Mouse (Mus musculus) forebrain, embryonic 11.5 days (tissue): ENCODE results near the gene Brsk1. TPM values are rescaled to one million over a fixed set of nuclear protein-coding genes. Genes with fewer than 3 reads are reported as not detected.

Experiments
- ATAC-seq: fragments of 200-750 bp; cut with Nextera tagmentation; replicated peaks from 2 replicates; pipeline ENCODE4 v1.8.0; 2017; ENCODE audit warnings: moderate TSS enrichment; ENCODE audit not compliant: low FRiP score
- DNase-seq: peaks from one replicate; pipeline ENCODE4 v3.0.0-alpha.2; 2017; ENCODE audit warnings: low spot score
- H3K27ac ChIP-seq: fragments of 300-500 bp; sonication (generic); 2 replicates; pipeline ENCODE4 v1.5.1; 2014; ENCODE audit warnings: low read depth, low read length
- H3K27me3 ChIP-seq: fragments of 300-500 bp; sonication (generic); 2 replicates; pipeline ENCODE4 v1.6.1; 2014; ENCODE audit warnings: mild to moderate bottlenecking, low read length, mixed read lengths; ENCODE audit not compliant: control insufficient read depth, insufficient read depth
- H3K36me3 ChIP-seq: fragments of 300-500 bp; sonication (generic); 2 replicates; pipeline ENCODE4 v1.6.1; 2014; ENCODE audit warnings: mild to moderate bottlenecking, low read length, moderate library complexity, mixed read lengths; ENCODE audit not compliant: control insufficient read depth, insufficient read depth
- H3K4me1 ChIP-seq: fragments of 300-500 bp; sonication (generic); replicated peaks from 2 replicates; pipeline ENCODE4 v1.6.1; 2014; ENCODE audit warnings: low read length, mixed read lengths; ENCODE audit not compliant: control insufficient read depth, insufficient read depth
- H3K4me2 ChIP-seq: fragments of 300-500 bp; sonication (generic); 2 replicates; pipeline ENCODE4 v1.6.1; 2014; ENCODE audit warnings: low read depth, mild to moderate bottlenecking, low read length, moderate library complexity, mixed read lengths; ENCODE audit not compliant: severe bottlenecking
- H3K4me3 ChIP-seq: fragments of 300-500 bp; sonication (generic); 2 replicates; pipeline ENCODE4 v1.5.1; 2014; ENCODE audit warnings: low read depth, low read length
- H3K9ac ChIP-seq: fragments of 300-500 bp; sonication (generic); 2 replicates; pipeline ENCODE4 v1.6.1; 2014; ENCODE audit warnings: low read length
- H3K9me3 ChIP-seq: fragments of 300-500 bp; sonication (generic); 2 replicates; pipeline ENCODE4 v1.6.1; 2016; ENCODE audit warnings: low read length, mixed read lengths; ENCODE audit not compliant: control insufficient read depth
- WGBS: fragments of 180-500 bp; shearing (Covaris S2); extraction: QIAGEN DNeasy Blood & Tissue Kit; methylation state at CpG from one replicate; pipeline ENCODE4 v1.1.7; 2014; 5-methylcytosine and 5-hydroxymethylcytosine counted together
- polyA plus RNA-seq: library from polyadenylated mRNA; unstranded; fragments of >200 nt; fragmentation: Nextera tagmentation; extraction: Ambion mirVana; gene quantifications from 2 replicates; pipeline ENCODE4 v1.2.1, GENCODE M21; 2014

Gene Brsk1
- polyA plus RNA-seq, 1 experiment from 2014 or later, result 3.1 TPM

DNA sequence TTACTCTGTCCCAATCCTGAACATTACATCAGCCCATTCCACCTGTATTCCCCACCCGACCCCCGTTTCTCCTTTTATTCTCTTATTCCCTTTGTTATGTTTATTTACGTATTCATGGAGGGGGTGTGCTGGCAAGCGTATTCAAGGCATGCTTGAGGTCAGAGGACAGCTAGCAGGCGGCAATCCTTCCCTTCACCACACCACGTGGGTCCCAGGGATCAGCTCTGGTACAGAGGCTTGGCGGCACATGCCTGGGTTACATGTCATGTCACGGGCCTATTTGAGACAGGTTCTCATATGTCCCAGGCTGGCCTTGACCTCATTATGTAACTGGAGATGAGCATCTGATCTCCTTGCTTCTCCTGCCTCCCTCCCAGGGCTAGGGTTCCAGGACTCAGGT is 11.9 kb downstream of the Brsk1 start:
- Histone ChIP-seq H3K27me3 (no peaks in the 10 kb centered on the region), H3K36me3 (peaks cover 6% of the 10 kb centered on the region; the same call in 1 of the 2 replicates), H3K4me2 (no peak overlapping the region), H3K4me3 (no peak overlapping the region), H3K27ac (no peak overlapping the region), H3K9ac (no peak overlapping the region), H3K4me1 (no peaks in the 10 kb centered on the region), H3K9me3 (no peaks in the 10 kb centered on the region)
- WGBS, result 51% methylated on average over 8 of the region's 8 CpGs
- ATAC-seq, result no peak
- no peak for DNase-seq

DNA sequence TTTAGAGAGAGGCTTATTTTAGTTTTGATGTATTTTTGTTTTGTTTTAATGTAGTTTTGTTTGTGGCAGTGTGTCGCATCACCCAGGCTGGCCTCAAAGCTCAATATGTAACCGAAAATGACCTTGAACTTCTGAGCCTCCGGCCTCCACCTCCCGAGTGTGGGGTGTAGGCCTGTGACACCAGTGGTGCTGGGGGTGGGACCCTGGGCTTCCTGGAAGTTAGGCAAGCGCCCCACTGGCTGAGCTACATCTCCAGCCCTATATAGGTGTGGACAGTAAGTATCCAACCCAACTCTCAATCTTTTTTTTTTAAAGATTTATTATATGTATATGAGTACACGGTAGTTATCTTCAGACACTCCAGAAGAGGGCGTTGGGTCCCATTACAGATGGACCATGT is 12.8 kb downstream of the Brsk1 start:
- H3K4me1 ChIP-seq, result no peaks in the 10 kb centered on the region
- H3K4me2 ChIP-seq, result no peak overlapping the region
- DNase-seq (no peak), ATAC-seq (no peak)
- no peak overlapping the region for H3K9ac ChIP-seq
- H3K4me3 ChIP-seq, result no peak overlapping the region
- peaks cover 10% of the 10 kb centered on the region; the same call in 1 of the 2 replicates for H3K36me3 ChIP-seq
- WGBS, result 96% methylated on average over 7 of the region's 7 CpGs
- no peak overlapping the region for H3K27ac ChIP-seq
- H3K27me3 ChIP-seq, result no peaks in the 10 kb centered on the region
- no peaks in the 10 kb centered on the region for H3K9me3 ChIP-seq

DNA sequence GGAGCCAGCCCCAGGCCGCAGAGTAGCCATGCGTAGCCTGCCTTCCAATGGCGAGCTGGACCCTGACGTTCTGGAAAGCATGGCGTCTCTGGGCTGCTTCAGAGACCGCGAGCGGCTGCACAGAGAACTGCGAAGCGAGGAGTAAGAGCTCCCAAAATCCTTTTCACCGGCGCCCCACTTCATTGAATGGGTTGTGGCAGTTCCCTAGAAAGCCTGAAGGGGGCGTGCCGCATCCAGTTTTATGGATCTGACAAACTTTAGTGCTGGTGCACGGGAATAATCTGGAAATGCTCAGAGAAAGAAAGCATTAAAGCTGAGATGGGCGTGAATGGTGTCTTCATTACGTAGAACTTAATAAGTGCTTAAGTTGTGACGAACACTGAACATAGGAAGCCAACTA is 14.7 kb downstream of the Brsk1 start:
- Histone ChIP-seq H3K4me1 (no peaks in the 10 kb centered on the region), H3K9me3 (no peaks in the 10 kb centered on the region), H3K4me3 (no peak overlapping the region), H3K36me3 (peaks cover 12% of the 10 kb centered on the region; the same call in 1 of the 2 replicates), H3K4me2 (no peak overlapping the region), H3K27ac (no peak overlapping the region), H3K9ac (peak overlapping the region; percentile 4; the same call in 1 of the 2 replicates), H3K27me3 (no peaks in the 10 kb centered on the region)
- WGBS, result 30% methylated on average over 18 of the region's 18 CpGs
- ATAC-seq, result no peak
- DNase-seq, result peak; percentile 75

DNA sequence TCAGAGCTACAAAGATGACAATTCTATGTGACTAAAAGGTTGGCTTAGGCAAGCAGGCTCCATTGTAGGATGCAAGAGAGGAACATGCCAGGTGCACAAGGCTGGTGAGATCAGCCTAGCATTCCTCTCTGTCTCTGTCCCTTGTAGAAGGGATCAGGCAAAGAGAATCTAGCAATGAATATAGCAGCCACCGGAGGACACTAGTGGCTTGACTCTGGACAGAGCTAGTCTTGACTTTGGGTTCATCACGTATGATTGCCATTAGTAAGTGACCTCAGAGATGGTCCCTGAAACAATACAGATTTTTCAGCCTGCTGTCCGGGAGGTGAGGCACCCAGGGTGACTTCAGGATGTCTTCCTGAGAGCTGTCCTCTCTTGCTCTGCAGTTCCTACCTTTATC is 22.2 kb downstream of the Brsk1 start:
- Histone ChIP-seq H3K4me3 (no peak overlapping the region), H3K27ac (no peak overlapping the region), H3K9me3 (no peaks in the 10 kb centered on the region), H3K4me1 (no peaks in the 10 kb centered on the region), H3K4me2 (no peak overlapping the region), H3K36me3 (peaks cover 14% of the 10 kb centered on the region; the same call in 1 of the 2 replicates), H3K27me3 (no peaks in the 10 kb centered on the region), H3K9ac (no peak overlapping the region)
- ATAC-seq (no peak), DNase-seq (no peak)
- 86% methylated on average over 3 of the region's 3 CpGs for WGBS

DNA sequence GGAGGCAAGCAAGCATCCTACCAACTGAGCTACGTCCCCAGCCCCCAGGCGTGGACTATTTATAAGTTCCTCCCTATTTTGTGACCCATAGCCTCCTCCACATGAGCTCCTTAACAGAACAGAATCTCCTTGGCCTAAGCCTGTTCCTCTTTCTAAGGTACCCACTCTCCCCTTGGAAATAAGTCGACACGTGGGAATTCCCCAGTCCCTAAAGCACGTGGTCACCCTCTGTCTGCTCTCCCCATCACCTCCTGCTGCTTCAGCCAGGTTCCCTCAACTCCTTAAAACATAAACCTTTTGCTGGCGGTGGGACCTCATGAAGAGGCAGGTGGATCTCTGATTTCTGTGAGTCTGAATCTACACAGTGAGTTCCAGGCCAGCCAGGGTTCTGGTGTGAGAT is 26.6 kb downstream of the Brsk1 start:
- no peaks in the 10 kb centered on the region for H3K27me3 ChIP-seq
- 74% methylated on average over 6 of the region's 6 CpGs for WGBS
- H3K36me3 ChIP-seq, result peaks cover 8% of the 10 kb centered on the region; the same call in 1 of the 2 replicates

DNA sequence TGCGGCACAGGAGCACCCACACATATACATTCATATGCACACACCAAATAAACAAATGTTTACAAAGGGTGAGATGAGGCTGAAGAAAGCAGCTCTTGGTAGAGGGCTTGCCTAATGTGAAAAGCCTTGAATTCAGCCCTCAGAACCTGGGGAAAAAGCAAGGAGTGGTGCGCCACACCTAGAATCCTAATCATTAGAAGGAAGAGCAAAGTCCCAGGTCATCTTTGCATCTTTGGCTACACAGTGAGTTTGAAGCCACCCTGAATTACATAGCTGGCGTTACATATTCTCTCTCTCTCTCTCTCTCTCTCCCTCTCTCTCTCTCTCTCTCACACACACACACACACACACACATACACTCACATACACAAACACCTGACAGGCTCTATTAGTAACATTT is 28.9 kb downstream of the Brsk1 start:
- WGBS, result 97% methylated on average over 3 of the region's 3 CpGs
- Histone ChIP-seq H3K4me2 (no peak overlapping the region), H3K36me3 (no peaks in the 10 kb centered on the region; the same call in 1 of the 2 replicates), H3K9me3 (no peaks in the 10 kb centered on the region), H3K4me1 (no peaks in the 10 kb centered on the region), H3K9ac (no peak overlapping the region), H3K4me3 (no peak overlapping the region), H3K27me3 (no peaks in the 10 kb centered on the region), H3K27ac (no peak overlapping the region)
- ATAC-seq (no peak), DNase-seq (no peak)

More for the DNA sequence above, 26.6 kb downstream of the Brsk1 start:
- H3K4me2 ChIP-seq, result no peak overlapping the region
- no peak overlapping the region for H3K9ac ChIP-seq
- DNase-seq (no peak), ATAC-seq (no peak)
- H3K9me3 ChIP-seq, result no peaks in the 10 kb centered on the region
- no peaks in the 10 kb centered on the region for H3K4me1 ChIP-seq
- no peak overlapping the region for H3K4me3 ChIP-seq
- H3K27ac ChIP-seq, result no peak overlapping the region

DNA sequence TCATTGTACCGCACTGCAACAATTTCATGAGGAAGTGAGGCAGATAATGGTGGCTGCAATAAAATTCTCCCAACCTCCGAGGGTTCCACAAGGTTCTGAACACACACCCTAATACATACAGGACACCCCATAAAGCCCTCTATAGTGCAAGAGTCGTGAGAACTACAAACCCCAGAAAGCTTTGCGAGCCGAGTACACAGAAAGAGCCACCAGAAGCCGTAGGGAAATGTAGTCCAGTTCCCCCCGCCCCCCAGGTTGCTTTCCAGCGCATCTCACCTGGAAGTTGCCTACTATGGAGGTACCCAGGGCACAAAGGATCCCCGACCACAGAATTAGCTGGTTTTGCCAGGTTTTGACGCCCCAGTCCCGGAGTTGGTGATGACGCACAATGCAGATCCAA is 33.1 kb downstream of the Brsk1 start:
- Histone ChIP-seq H3K4me2 (peak overlapping the region; percentile 39), H3K4me3 (peak overlapping the region; percentile 18; the same call in 1 of the 2 replicates), H3K27me3 (no peaks in the 10 kb centered on the region), H3K4me1 (no peaks in the 10 kb centered on the region), H3K27ac (no peak overlapping the region), H3K9ac (peak overlapping the region; percentile 33; the same call in 1 of the 2 replicates), H3K9me3 (no peaks in the 10 kb centered on the region), H3K36me3 (no peaks in the 10 kb centered on the region)
- no peak for DNase-seq
- no peak for ATAC-seq
- 41% methylated on average over 12 of the region's 12 CpGs for WGBS

DNA sequence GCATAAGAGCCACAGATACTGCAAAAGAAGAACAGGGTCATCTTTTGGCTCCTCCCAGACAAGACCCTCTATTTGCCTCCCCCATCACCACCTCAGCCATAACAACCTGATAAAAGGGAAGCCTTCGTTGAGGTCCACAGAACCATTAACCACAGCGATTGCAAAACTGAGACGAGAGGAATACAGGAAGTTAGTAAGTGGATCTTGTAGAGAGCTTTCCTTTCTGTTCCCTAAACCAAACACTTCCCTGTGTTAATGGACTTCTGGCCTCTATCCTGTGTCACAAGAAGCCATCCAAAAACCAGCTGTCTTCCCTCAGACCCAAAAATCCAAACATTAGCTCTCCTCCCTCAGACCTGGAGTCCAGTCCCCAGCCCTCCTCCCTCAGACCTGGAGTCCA is 34.0 kb downstream of the Brsk1 start:
- Histone ChIP-seq H3K9ac (no peak overlapping the region), H3K4me3 (no peak overlapping the region), H3K4me2 (no peak overlapping the region), H3K27me3 (no peaks in the 10 kb centered on the region), H3K36me3 (no peaks in the 10 kb centered on the region), H3K4me1 (no peaks in the 10 kb centered on the region), H3K27ac (no peak overlapping the region), H3K9me3 (no peaks in the 10 kb centered on the region)
- DNase-seq (no peak), ATAC-seq (no peak)
- 83% methylated on average over 3 of the region's 3 CpGs for WGBS

DNA sequence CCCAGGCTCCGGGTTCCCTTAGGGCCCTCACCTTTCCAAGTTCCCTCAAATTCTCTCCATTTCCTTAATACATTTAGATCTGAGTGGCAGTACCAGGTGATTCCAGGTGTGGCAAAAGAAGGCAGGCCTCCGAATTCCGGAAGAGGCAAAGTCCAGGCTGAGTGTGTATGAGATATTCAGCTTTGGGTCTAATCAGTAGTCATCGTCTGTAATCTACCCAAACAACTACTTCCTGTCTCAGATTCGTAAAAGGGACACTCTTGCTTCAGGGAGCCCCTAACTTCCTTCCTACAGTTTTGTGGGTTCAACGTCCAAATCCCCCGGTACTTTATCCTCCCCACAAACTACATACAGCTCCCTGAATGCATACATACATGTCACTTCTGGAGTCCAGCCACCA is 34.8 kb downstream of the Brsk1 start, which contains the start of gene Tmem150b:
TSS of gene Tmem150b (minus strand) at position 81 of the 400 bp plus-strand sequence.
- no peak within 1 kb of the TSS for H3K4me2 ChIP-seq
- peak within 1 kb of the TSS; percentile 33; the same call in 1 of the 2 replicates for H3K9ac ChIP-seq
- no peak for ATAC-seq
- WGBS, result 85% methylated on average over 7 of the region's 7 CpGs
- H3K4me3 ChIP-seq, result no peak within 1 kb of the TSS
- no peak for DNase-seq
- no peaks in the 10 kb centered on the region for H3K9me3 ChIP-seq
- H3K4me1 ChIP-seq, result no peaks in the 10 kb centered on the region
- H3K27ac ChIP-seq, result no peak within 1 kb of the TSS
- H3K27me3 ChIP-seq, result no peaks in the 10 kb centered on the region
- H3K36me3 ChIP-seq, result no peaks in the 10 kb centered on the region
